Mouse (Mus musculus) ovary, adult 10 weeks (tissue): ENCODE measurements around the gene Ism1. TPM values are rescaled to one million over a fixed set of nuclear protein-coding genes. Genes with fewer than 3 reads are reported as not detected.

Experiments
- polyA plus RNA-seq: library from polyadenylated mRNA; stranded (reverse); fragments of 350-450 nt; fragmentation: Illumina TruSeq; extraction: RNeasy Lipid Tissue Mini Kit (QIAGEN cat#74804); gene quantifications from one replicate; pipeline ENCODE4 v1.2.3, GENCODE M21; 2014

The Ism1 gene
- polyA plus RNA-seq, result 2.4 TPM

GRCm38 (mm10) chr2:139677809-139678274 is at the start of gene Ism1:
TSS of gene Ism1 (plus strand) at chr2:139678178.

Other genes with a start within 250 kb of the Ism1 start
- gene Sptlc3, start 184.3 kb upstream of the Ism1 start, polyA plus RNA-seq, result 3.1 TPM